Mouse (Mus musculus): ENCODE results near the gene Cers3.

Gene Cers3

DNA sequence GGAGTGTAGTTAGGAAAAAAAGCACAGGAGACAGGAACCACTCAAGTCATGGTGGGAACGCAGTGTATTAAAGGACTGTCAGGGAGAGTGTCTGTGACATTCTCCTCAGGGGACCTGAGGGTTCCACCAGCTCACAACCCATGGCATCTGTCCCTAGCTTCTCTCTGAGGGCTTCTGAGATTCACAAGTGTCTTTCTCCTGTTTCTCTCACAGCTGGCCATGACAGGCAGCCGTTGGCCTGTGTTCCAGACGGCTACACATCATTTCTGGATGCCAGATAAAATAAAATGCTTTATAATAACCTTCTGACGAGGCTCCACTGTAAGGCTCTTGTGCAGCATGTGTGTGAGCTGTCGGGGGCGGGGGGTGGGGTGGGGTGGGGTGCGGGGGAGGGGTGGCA is 128.2 kb downstream of the Cers3 start:
- no peaks in the 10 kb centered on the region for H3K36me3 ChIP-seq (ENCODE audit: insufficient read depth, low read length)
- peaks cover 4% of the 10 kb centered on the region for H3K9me3 ChIP-seq (ENCODE audit: low read length)
- no peak overlapping the region for H3K4me3 ChIP-seq (replicated peaks; ENCODE audit: low read length)
- H3K4me1 ChIP-seq (replicated peaks; ENCODE audit: low read depth, low read length), result no peaks in the 10 kb centered on the region
- H3K27me3 ChIP-seq (ENCODE audit: insufficient read depth, low read length), result no peaks in the 10 kb centered on the region
- TF ChIP-seq POU5F1 (IDR thresholded peaks at IDR 0.05; ENCODE audit: borderline replicate concordance, low read length), result no peak

DNA sequence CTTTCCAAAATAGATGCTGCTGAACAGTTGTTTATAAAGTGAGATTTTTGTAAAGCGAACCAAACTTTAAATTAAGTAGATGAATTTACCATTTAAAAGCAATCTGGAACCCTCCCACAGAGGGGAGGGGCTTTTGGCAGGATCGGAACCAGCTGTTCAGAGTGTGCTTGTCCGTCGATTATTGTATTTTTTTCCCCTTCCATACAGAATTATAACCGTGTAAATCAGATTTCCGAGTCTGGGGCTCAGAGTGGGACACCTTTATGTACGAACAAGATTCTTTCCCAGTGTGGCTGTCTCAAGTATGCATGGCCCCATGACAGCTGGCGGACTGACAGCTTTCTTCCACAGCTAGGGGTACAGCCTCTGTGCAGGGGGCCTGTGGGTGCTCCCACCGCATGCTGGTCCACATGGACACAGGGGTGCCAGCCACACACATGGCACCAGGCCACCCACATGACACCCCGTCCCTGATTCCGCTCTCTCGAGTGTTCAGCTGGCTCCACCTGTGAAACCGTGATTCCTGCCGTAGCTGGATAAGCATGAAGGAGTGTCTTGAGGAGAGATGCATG is 128.7 kb downstream of the Cers3 start:
- no peak overlapping the region for H3K4me3 ChIP-seq (replicated peaks; ENCODE audit: low read length)
- H3K27me3 ChIP-seq (ENCODE audit: insufficient read depth, low read length), result no peaks in the 10 kb centered on the region
- TF ChIP-seq POU5F1 (IDR thresholded peaks at IDR 0.05; ENCODE audit: borderline replicate concordance, low read length), result no peak
- TF ChIP-seq NANOG (IDR thresholded peaks at IDR 0.05; ENCODE audit: borderline replicate concordance, low read length), result no peak
- no peak for TF ChIP-seq CTCF (conservative IDR thresholded peaks at IDR 0.05; ENCODE audit: low read length)
- H3K4me1 ChIP-seq (replicated peaks; ENCODE audit: low read depth, low read length), result no peaks in the 10 kb centered on the region
- H3K36me3 ChIP-seq (ENCODE audit: insufficient read depth, low read length), result no peaks in the 10 kb centered on the region
- H3K9me3 ChIP-seq (ENCODE audit: low read length), result peaks cover 1% of the 10 kb centered on the region

DNA sequence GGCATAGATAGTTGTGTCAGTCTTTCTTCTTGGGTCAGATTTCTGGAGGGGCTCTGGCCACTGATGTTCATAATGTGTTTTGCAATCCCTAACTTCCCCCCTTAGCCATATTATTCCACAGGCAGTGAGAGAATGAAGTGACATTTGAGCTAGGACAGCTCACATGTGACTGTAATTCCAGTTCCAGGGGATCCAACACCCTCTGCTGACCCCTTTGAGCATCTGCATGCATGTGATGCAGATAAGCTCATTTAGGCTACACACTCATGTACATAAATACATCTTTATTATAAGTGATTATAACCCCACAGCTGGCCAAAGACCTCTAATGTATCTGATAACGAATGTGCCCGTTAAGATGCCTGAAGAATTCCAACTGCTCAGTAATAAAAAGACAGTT is 129.9 kb downstream of the Cers3 start:
- H3K9me3 ChIP-seq (ENCODE audit: low read length), result no peaks in the 10 kb centered on the region
- H3K27me3 ChIP-seq (ENCODE audit: insufficient read depth, low read length), result no peaks in the 10 kb centered on the region
- TF ChIP-seq POU5F1 (IDR thresholded peaks at IDR 0.05; ENCODE audit: borderline replicate concordance, low read length), result no peak
- no peak for TF ChIP-seq CTCF (conservative IDR thresholded peaks at IDR 0.05; ENCODE audit: low read length)
- no peak for TF ChIP-seq NANOG (IDR thresholded peaks at IDR 0.05; ENCODE audit: borderline replicate concordance, low read length)
- no peaks in the 10 kb centered on the region for H3K36me3 ChIP-seq (ENCODE audit: insufficient read depth, low read length)
- no peaks in the 10 kb centered on the region for H3K4me1 ChIP-seq (replicated peaks; ENCODE audit: low read depth, low read length)
- no peak overlapping the region for H3K4me3 ChIP-seq (replicated peaks; ENCODE audit: low read length)
